Mouse (Mus musculus) heart, postnatal 0 days (tissue): ENCODE measurements around the gene C3ar1.

Experiments used
- CTCF ChIP-seq: IDR thresholded peaks from 2 replicates; pipeline ENCODE4 v1.5.1; 2016; ENCODE audit warnings: antibody characterized with exemption, control low read depth, low read depth
- EP300 ChIP-seq: IDR thresholded peaks from 2 replicates; pipeline ENCODE4 v1.6.1; 2016; ENCODE audit warnings: antibody characterized with exemption, low read depth

DNA sequence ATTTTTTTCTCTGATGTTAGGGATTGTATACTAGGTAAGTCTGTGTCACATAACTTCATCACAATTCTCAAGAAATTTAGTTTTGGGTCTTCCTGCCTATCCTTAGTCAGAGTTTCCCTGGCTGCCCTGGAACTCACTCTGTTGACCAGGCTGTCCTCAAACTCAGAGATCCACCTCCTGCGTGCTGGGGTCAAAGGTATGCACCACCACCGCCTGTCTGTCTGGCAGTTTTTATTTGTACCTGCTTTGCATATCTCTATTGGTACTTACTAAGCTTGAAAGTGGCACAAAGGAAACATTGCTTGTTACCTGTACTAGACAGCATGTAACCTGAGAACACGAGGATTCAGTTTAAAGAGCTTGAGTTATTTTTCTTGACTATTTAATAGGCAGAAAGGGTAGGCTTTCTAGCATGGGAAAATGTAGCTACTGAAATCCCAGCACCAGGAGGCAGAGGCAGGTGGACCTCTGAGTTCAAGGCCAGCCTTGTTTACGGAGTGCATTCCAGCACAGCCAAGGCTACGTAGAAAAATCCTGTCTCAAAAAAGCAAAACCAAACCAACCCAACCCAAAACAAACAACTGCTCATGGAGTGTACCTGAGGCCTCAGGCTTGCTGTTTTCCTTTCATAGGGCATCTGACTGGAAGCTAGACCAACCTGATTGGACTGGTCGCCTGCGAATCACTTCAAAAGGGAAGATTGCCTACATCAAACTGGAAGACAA lies 24.0 kb upstream of the C3ar1 start:
- TF ChIP-seq CTCF (no peak), EP300 (no peak)
